Mouse (Mus musculus) kidney, adult 2 months (tissue): Measurements from ENCODE around the gene Anp32a.

Experiments
- CTCF ChIP-seq: fragments of 200-500 bp; conservative IDR thresholded peaks from 2 replicates; pipeline ENCODE4 v1.5.1; 2011; ENCODE audit warnings: low read depth, mild to moderate bottlenecking, control low read depth, low read length, moderate library complexity, mixed read lengths; ENCODE audit not compliant: insufficient read depth, insufficient read length
- POLR2A ChIP-seq: fragments of 200-500 bp; IDR thresholded peaks from one replicate; pipeline ENCODE4 v1.6.1; 2011; ENCODE audit warnings: low read depth, low read length, control low read depth

GRCm38 (mm10) chr9:62369172-62369571 is 28.1 kb downstream of the Anp32a start:
- no peak for TF ChIP-seq POLR2A
- TF ChIP-seq CTCF, result no peak
